ENCODE assay signal across 9 mouse cellular contexts in genomic region chr3:37515485-37515884, GRCm38 (mm10).
DNase-seq lines count a peak whose midpoint lies in the region; ATAC-seq and TF ChIP-seq lines count a peak whose summit lies in the region.
"Had no signal": no experiment of that assay in that cellular context is flagged by ENCODE, and none has a peak within 500 bp of the region (broad histone marks: within the 10 kb centered on the region; RNA-seq: fewer than 3 reads in every experiment).

No protein-coding gene starts in this region.

- no peaks in the 10 kb centered on the region for H3K27me3 ChIP-seq in hindbrain, embryonic 10.5 days (ENCODE audit: insufficient read depth, poor library complexity, severe bottlenecking)
- no peaks in the 10 kb centered on the region for H3K27me3 ChIP-seq in hindbrain, embryonic 13.5 days
- no peaks in the 10 kb centered on the region for H3K27me3 ChIP-seq in midbrain, postnatal 0 days (ENCODE audit: insufficient read depth, low read length)
- H3K27me3 ChIP-seq: limb, embryonic 13.5 days had no signal

- no peak overlapping the region for H3K27ac ChIP-seq in hindbrain, embryonic 10.5 days
- no peak overlapping the region for H3K27ac ChIP-seq in hindbrain, embryonic 13.5 days
- no peak overlapping the region for H3K27ac ChIP-seq in midbrain, postnatal 0 days (ENCODE audit: low read depth, low read length)
- H3K27ac ChIP-seq: limb, embryonic 13.5 days had no signal

- H3K9me3 ChIP-seq in hindbrain, embryonic 10.5 days = no peaks in the 10 kb centered on the region
- no peaks in the 10 kb centered on the region for H3K9me3 ChIP-seq in hindbrain, embryonic 13.5 days
- H3K9me3 ChIP-seq in midbrain, postnatal 0 days (ENCODE audit: low read length) = no peaks in the 10 kb centered on the region
- H3K9me3 ChIP-seq: limb, embryonic 13.5 days had no signal

- no peak for ATAC-seq in hindbrain, embryonic 13.5 days (ENCODE audit: low FRiP score)
- ATAC-seq in CD4-positive, CD25-positive, alpha-beta regulatory T cell, adult 4 months = peak; percentile 75
- no peak for ATAC-seq in midbrain, postnatal 0 days (ENCODE audit: low FRiP score)

- H3K4me2 ChIP-seq in hindbrain, embryonic 13.5 days = no peak overlapping the region
- H3K4me2 ChIP-seq in midbrain, postnatal 0 days (ENCODE audit: low read depth, low read length, poor library complexity, severe bottlenecking) = no peak overlapping the region
- H3K4me2 ChIP-seq: limb, embryonic 13.5 days had no signal

- no peaks in the 10 kb centered on the region for H3K36me3 ChIP-seq in hindbrain, embryonic 10.5 days
- no peaks in the 10 kb centered on the region for H3K36me3 ChIP-seq in hindbrain, embryonic 13.5 days
- H3K36me3 ChIP-seq in midbrain, postnatal 0 days (ENCODE audit: insufficient read depth, low read length) = no peaks in the 10 kb centered on the region
- H3K36me3 ChIP-seq: limb, embryonic 13.5 days had no signal

- H3K9ac ChIP-seq in hindbrain, embryonic 13.5 days = no peak overlapping the region
- H3K9ac ChIP-seq in midbrain, postnatal 0 days (replicated peaks; ENCODE audit: low read length, poor library complexity, severe bottlenecking) = no peak overlapping the region
- H3K9ac ChIP-seq: limb, embryonic 13.5 days had no signal

- TF ChIP-seq CTCF in midbrain, postnatal 0 days (IDR thresholded peaks at IDR 0.05) = peak; percentile 52

- WGBS in hindbrain, embryonic 10.5 days = 13% methylated on average over 2 of the region's 2 CpGs
- 15% methylated on average over 2 of the region's 2 CpGs for WGBS in hindbrain, embryonic 13.5 days
- 34% methylated on average over 2 of the region's 2 CpGs for WGBS in midbrain, postnatal 0 days

- H3K4me3 ChIP-seq in hindbrain, embryonic 10.5 days = no peak overlapping the region
- H3K4me3 ChIP-seq in hindbrain, embryonic 13.5 days = no peak overlapping the region
- H3K4me3 ChIP-seq in midbrain, postnatal 0 days (ENCODE audit: low read depth, low read length) = no peak overlapping the region
- H3K4me3 ChIP-seq: limb, embryonic 13.5 days had no signal

- peak; percentile 33 for DNase-seq in hindbrain, embryonic 10.5 days (ENCODE audit: low spot score)
- peak; percentile 16 for DNase-seq in brain, adult 2 months (ENCODE audit: low read depth, low spot score)
- DNase-seq in gastrocnemius, postnatal 25 days = peak; percentile 11
- peak; percentile 67 to 69 for DNase-seq in kidney, postnatal 4 days
- DNase-seq in midbrain, postnatal 0 days (ENCODE audit: low spot score) = no peak
- DNase-seq in thymus, postnatal 36 days = peak; percentile 55 to 65

- no peaks in the 10 kb centered on the region for H3K4me1 ChIP-seq in hindbrain, embryonic 10.5 days (replicated peaks)
- no peaks in the 10 kb centered on the region for H3K4me1 ChIP-seq in hindbrain, embryonic 13.5 days (replicated peaks)
- no peaks in the 10 kb centered on the region for H3K4me1 ChIP-seq in midbrain, postnatal 0 days (ENCODE audit: insufficient read depth, low read length)
- H3K4me1 ChIP-seq: limb, embryonic 13.5 days had no signal
